Mouse (Mus musculus) testis, postnatal 10 days (tissue): ENCODE data around the gene Rab22a.
"Not testable (repeated sequence)": the region's sequence is repeated elsewhere in the genome, so short reads cannot be mapped to it uniquely, and the experiment has no call there.

ENCODE experiments used
- DNase-seq: peaks from one replicate; pipeline ENCODE4 v3.0.0; 2021; ENCODE audit warnings: low spot score

Gene Rab22a

GRCm38 (mm10) chr2:173666876-173667275, 7.3 kb downstream of the Rab22a start:
- no peak for DNase-seq

DNA sequence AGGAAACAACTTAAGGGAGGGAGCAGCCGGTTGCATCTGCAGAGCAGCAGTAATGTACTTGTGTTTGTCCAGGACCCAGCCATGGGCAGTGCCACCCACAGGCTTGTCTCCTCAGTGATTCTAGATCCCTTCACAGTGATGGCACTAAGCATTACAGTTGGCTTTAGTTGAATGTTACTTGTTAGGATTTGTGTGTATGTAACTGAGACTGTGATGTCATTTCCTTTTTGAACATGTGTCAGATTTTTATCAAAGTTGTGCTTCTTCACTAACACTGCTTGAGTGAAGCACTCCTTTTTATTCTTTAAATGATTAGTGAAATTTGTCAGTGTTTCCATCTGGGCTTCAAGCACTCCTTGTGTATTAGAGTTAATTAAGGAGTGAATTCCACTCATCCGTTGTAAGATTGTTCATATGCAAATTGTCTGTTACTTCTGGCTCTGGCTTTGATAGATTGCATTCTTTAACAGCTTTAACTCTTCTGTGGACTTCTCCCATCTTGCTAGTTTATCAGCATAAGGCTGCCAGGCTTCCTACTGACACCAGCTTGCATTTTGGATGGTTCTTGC, 12.9 kb downstream of the Rab22a start:
- no peak for DNase-seq

- DNase-seq = no peak
Observed at GRCm38 (mm10) chr2:173673469-173673868, 13.9 kb downstream of the Rab22a start.

GRCm38 (mm10) chr2:173678593-173678992, 19.0 kb downstream of the Rab22a start:
- no peak for DNase-seq

GRCm38 (mm10) chr2:173679217-173679616, 19.7 kb downstream of the Rab22a start:
- no peak for DNase-seq

DNA sequence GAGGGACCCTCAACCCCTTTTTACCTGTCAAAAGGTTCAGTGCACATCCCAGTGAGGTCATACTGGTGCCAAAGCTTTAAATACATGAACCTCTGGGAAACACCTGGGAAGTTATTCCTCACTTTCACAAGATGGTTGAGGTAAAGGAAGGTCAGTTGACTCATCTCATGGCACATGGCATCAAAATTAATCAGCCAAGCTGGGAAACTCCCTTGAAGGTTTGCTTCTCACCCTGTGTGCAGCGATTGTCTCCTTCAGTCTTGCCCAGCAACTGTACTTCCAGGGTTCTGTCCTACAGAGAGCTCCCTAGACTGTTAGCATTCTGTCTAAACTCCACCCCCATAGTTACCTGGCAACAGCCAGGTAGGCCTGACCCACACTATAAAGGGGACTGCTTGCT, 20.6 kb downstream of the Rab22a start:
- DNase-seq = no peak

GRCm38 (mm10) chr2:173682773-173683172, 23.2 kb downstream of the Rab22a start:
- no peak for DNase-seq

GRCm38 (mm10) chr2:173685781-173686361, 26.3 kb downstream of the Rab22a start:
- no peak for DNase-seq

GRCm38 (mm10) chr2:173687363-173687762, 27.8 kb downstream of the Rab22a start:
- no peak for DNase-seq

- DNase-seq = no peak
Observed at GRCm38 (mm10) chr2:173689835-173690234, 30.3 kb downstream of the Rab22a start.

DNA sequence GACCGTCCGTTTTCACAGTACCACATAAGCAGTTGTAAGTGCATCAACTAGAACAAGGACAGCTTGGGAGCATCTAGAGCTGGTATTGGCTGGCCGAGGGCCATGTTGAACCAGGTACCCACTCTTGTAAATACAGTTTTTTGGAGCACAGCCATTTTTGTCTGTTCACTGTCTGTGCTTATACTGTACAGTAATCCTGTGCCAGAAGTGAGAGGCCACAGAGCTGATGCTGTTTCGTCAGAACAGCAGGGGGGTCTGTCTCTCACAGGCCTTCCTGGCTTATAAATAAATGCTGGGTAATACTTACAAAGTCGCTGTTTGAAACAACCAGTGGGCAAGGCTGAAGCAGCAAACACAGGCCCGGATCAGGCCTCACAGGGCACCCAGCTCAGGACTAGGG, 32.2 kb downstream of the Rab22a start:
- DNase-seq = no peak

- DNase-seq = no peak
Observed at GRCm38 (mm10) chr2:173692693-173693092, 33.1 kb downstream of the Rab22a start.

DNA sequence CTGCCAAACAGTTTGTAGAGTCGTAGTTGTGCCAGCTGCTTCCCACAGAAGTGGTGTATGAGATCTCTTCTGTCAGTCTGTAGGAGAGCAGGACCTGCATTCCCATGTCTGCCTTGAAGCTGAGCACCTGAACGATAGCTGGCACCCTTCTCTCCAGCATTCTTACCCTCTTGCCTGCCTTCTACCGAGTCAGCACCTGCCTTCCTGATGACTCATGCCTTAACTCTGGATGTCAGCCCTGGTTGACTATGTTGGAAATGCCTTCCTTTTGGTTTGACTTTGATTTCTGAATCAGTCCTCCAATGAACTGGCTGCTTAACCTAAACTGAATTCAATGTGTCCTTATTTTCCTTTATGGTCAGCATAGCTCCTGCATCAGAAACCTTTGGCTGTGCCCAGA, 39.3 kb downstream of the Rab22a start:
- no peak for DNase-seq

DNA sequence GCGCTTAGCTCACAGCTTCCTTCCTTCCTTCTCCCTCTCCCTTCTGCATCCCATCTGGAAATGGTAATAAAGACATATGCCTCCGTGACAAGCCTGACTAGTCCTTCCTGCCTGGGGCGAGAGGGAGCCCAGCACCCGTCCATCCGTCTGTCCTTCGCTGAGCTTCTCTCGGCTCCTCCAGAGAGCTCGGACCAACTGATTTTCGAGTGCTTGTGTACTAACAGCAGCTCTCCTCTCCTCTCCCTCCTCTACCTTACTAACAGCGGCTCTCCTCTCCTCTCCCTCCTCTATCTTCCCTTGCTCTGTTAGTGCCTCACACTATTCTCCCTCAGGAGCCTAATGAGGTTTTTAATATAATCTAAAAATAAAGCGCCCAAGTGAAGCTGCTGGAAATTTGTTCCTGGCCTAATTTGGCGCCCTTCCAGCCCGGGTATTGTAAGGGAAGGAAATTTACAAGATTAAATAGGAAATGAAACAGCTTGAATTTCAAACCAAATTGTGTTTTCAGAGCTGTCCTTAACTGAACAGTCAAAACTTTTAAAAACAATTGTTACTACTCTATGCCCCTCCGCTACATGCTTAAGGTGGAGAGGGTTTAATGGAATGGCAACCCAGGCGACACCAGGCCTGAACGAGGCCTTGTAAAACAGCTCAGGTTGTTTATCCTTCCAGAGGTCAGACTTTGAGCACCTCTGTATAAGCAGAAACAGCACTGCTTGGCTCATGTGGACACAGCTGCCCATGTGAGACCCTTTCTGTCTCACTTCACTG, 42.7 kb downstream of the Rab22a start:
- DNase-seq = peak; percentile 63

GRCm38 (mm10) chr2:173702867-173703237, 43.3 kb downstream of the Rab22a start:
- no peak for DNase-seq

GRCm38 (mm10) chr2:173705827-173706551, 46.4 kb downstream of the Rab22a start:
- no peak for DNase-seq

- not testable (repeated sequence) for DNase-seq
Observed at GRCm38 (mm10) chr2:173707626-173708025, 48.1 kb downstream of the Rab22a start.

GRCm38 (mm10) chr2:173710193-173710592, 50.6 kb downstream of the Rab22a start:
- DNase-seq = no peak

GRCm38 (mm10) chr2:173712656-173713055, 53.1 kb downstream of the Rab22a start:
- DNase-seq = no peak

DNA sequence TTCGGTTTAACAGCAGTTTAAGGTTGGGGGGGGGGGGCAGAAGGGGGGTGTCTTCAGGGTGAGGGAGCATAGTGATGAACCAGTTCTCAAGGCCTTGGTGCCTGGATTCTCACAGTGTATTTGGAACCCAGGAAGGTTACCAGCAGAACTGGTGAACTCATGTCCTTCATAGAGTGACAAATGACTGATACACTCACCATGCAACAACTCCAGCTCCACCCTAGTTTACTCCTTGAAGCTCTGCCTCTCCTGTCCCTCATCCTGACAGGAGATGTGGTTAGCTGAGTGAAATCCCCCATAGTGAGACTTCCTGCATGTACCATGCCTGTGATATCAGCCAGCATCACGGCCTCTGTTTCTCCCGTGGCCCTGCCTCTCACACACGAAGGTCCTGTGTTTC, 53.7 kb downstream of the Rab22a start:
- no peak for DNase-seq

DNA sequence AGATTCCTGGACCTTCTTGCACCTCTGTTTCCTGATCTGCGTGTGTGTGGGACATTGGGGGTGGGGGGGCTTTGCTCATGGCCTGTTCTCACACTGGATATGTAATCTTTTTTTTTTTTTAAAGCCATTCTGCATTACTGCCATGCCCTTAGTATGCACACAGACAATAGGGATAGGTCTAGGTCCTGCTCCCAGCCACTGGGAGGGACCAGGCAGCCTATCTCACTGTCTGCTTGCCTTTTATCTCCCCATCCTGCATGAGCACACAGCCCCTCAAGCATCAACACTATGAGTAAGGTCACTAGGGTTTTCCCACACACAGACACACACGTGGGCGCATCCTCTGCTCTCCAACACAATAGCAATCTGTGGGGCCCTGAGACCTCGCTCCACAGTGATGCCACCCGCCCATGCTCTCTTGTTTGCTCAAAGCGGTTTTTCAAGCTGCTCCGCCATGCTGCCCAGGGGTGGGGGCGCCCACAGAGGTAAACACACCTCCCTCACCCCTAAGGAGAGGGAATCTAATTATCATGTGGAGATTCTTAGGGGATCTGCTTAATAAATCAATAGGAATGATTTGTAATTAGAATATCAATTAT, 55.2 kb downstream of the Rab22a start:
- DNase-seq = no peak

DNA sequence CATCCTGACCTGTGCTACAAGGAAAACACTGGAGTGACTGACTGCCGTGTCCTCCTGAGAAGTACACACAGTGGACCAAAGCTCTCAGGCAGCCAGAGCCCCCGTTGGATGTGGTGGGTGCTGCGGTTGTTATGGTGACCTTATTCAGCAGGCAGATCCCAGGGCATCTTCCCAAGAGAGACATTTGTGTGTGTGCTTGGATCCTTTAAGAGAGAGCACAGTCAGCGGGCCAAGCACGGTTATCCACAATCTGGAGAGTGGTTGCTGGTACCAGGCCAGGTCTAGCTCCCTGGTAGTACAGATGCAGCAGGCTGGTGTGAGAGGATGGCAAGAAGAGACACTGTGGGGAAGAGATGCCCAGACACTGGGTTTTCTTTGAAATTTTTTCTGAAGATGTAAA, 57.4 kb downstream of the Rab22a start:
- DNase-seq = no peak
